Mouse (Mus musculus) retina, embryonic 14.5 days (tissue): ENCODE data around the gene Pfkp.
A peak's percentile ranks its signal among the peaks of the same experiment; 100 is the strongest.

ENCODE experiments used
- DNase-seq: peaks from one replicate; pipeline ENCODE4 v3.0.0-alpha.2; 2015; ENCODE audit warnings: low spot score

Pfkp gene

GRCm38 (mm10) chr13:6648669-6649233 lies at the start of gene Pfkp:
Gene Pfkp (minus strand): TSS chr13:6648777.
- peak; percentile 89 for DNase-seq

DNA sequence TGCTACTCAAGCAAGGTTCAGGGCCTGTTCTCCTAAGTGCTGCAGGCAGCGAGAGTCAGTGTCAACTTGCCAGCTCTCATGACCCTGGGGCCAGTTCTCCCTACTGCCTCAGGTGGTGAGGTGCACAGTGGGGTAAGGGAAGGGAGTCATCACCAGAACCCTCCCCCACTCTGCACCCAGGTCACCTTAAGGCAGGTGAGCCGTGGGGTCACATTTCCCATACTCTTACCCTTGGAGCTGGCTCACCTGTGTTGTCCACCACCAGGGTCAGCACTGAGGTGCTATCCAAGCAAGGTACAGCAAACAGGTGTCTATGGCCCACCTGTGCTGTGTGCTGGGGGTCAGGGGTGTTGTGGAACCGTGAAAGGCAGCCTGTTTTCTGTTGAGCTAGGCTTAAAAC lies 42.0 kb upstream of the Pfkp start:
- no peak for DNase-seq

DNA sequence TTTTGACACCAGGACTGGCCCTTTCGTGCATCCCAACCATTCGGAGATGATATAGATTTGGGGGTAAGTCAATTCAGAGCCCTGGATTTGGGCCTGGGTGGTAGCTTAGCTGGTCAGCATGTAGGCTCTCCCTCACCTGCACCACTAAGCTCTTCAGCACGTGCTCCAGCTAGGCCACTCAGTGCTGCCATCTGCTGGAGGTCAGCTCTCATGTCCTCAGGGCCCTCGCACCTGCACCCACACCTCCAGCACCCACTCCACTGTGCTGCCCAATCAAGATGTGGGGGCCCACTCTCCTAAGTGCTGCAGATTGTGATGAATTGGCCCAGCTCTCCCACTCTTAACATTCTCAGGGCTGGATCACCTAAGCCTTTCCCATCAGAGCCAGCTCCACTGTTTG lies 41.4 kb upstream of the Pfkp start:
- DNase-seq: peak; percentile 21

GRCm38 (mm10) chr13:6688790-6689433 lies 40.3 kb upstream of the Pfkp start:
- DNase-seq: peak; percentile 75

DNA sequence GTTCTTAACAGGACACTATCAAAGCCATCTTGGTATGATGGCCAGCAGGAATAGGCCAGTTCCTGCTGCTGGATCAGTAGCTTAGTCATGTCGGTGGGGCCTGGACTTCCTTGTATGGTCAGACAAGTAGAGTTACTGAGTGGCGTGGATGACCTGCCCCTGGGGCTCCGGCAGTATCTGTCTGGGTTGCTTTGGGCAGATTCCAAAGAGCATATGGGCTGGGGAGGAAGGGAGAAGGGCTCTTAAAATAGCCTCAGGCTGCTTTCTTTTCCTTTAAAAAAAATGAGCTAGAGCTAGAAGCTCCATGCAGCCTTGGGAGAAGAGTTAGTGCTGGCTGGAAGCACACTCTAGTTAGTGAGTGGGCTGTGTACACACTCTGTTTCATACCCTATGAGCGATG lies 18.3 kb upstream of the Pfkp start:
- DNase-seq: no peak

DNA sequence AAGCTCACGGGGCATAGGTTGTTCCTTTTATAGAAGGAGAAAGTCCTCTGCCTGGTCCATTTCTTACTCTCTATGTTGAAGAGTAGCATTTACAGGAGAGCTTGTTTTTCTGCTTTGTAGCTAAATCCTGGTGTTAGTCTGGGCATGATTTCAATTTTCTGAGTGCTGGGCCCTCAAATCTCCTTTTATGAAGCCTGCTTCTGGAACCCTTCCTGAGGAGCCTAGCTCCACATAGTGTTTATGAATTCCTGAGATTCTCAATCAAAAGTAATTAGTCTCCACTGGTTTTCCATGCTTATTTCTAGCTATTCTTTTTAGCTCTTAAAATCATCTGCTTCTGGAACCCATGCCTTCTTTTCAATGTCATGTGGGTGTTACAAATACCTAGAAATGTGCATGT lies 16.9 kb upstream of the Pfkp start:
- DNase-seq: no peak

DNA sequence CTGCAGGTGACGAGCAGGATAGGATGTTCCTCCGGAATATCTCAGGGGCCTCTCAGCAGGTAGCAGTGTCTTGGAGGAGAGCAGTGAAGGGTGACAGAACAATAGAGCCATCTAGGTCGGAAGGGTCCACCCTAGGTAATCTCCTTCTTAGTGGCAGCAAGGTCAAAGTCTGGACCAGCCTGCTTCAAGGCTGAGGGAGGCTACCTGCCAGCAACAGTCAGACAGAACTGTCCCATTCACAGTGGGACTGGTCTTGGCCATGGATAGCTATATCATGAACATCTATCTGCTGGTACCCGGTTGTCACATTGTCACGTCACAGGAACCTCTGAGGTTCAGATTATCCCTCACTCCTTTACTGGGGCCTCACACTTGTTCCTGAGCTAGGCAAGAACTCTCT lies 15.6 kb upstream of the Pfkp start:
- DNase-seq: no peak

DNA sequence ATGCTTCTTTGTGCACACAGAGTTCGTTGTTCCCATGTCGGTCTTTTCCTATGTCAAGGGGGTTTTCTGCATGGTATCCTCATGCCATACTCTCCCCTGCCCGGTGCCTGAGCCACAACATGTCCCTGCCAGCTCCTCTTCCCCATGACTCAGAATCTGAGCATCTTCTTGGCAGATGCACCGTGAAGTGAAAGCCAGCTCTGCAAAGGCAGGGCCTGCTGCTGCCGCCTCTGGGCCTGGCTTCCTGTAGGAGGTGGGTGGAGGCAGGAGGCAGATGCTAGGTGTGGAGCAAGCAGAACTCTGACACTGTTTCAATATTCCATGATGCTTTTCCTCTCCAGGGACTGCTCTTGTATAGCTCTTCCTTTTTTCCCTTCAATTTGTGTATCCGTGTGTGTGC lies 10.7 kb upstream of the Pfkp start:
- no peak for DNase-seq

DNA sequence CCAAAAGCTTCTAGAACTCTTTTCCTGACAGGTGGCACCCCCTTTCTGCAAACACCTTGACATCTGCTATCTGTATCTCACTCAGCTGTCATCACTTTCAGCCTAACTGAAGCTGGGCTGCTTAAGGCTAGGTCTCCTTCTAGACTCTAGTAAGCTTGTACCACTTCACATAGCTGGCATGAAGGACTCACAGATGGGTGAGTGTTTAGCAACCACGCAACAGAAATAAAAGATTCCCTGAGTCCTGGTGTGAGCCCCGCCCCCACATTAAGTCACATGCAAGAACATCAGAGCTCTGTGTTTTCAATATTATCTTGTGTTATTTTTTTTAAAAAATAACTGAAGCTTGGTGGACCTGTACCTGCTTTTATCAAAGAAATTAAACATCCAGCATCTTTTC lies 8.7 kb upstream of the Pfkp start:
- no peak for DNase-seq

GRCm38 (mm10) chr13:6649542-6649941 lies 965 bp upstream of the Pfkp start:
- DNase-seq: no peak

GRCm38 (mm10) chr13:6647992-6648668 lies 447 bp downstream of the Pfkp start:
- DNase-seq: peak; percentile 37

- peak; percentile 45 for DNase-seq
Measured at GRCm38 (mm10) chr13:6647067-6647991, 1.2 kb downstream of the Pfkp start.

DNA sequence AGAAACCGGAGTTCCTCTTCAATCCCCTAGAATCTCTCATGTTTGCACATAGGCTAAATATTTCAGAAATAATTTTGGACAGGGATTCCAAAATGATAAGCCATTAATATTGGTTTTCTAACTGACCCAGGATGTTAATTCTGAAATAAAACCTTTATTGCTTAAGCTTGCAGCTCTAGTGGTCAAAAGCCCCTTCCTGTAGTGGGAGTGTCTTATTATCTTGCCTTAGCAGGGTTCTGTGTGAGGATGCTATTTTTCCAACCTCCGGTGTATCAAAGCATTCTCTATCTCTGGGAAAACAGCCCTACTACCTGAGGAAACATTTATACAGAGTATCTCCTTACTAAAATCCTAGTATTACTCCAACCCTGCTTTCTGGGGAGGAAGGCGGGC lies 1.9 kb downstream of the Pfkp start:
- no peak for DNase-seq

GRCm38 (mm10) chr13:6646266-6646665 lies 2.3 kb downstream of the Pfkp start:
- DNase-seq: no peak

- no peak for DNase-seq
Measured at GRCm38 (mm10) chr13:6643968-6644367, 4.6 kb downstream of the Pfkp start.

- no peak for DNase-seq
Measured at GRCm38 (mm10) chr13:6643026-6643425, 5.6 kb downstream of the Pfkp start.

GRCm38 (mm10) chr13:6642453-6642852 lies 6.1 kb downstream of the Pfkp start:
- no peak for DNase-seq

GRCm38 (mm10) chr13:6641497-6641896 lies 7.1 kb downstream of the Pfkp start:
- no peak for DNase-seq

DNA sequence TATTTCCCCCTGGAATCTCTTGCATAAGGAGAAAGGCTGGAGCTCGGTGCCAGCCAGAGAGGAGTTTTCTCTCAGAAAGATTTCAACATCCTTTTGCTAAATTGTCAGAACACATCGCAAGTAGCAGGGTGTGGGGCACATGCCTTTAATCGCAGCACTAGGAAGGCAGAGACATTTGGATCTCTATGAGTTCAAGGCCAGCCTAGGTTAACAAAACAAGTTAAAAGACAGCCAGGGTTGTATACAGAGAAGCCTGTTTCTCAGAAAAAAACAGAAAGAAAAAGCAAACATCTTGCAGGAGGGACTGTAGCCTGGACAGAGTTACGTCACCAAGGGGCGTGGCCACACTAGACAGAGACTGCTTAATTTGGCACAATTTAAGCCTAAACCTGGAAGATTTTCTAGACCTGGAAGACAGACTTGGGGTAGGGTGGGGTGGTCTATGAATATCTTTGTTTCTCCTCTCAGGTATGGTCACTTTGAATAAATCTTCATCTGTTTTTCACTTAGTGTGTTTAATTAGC lies 9.0 kb downstream of the Pfkp start:
- no peak for DNase-seq

DNA sequence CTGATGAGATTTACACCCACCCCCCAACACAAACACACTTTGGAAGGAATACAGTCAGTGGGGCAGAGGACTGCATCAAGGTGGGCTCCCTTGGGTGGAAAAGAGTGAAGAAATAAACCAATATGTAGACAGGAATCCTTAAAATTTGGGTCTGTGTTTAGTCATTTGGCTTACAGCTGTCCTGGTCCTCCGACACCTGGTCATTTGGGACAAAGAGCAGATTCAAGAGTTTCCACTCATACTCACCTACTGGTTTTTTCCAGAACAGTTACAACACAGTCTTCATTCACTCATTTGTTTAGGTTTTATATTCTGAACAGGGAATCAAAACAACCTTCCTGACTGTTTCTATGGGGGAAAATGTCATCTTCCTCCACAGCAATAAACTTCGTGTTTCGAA lies 9.6 kb downstream of the Pfkp start:
- no peak for DNase-seq

GRCm38 (mm10) chr13:6638425-6638824 lies 10.2 kb downstream of the Pfkp start:
- no peak for DNase-seq

DNA sequence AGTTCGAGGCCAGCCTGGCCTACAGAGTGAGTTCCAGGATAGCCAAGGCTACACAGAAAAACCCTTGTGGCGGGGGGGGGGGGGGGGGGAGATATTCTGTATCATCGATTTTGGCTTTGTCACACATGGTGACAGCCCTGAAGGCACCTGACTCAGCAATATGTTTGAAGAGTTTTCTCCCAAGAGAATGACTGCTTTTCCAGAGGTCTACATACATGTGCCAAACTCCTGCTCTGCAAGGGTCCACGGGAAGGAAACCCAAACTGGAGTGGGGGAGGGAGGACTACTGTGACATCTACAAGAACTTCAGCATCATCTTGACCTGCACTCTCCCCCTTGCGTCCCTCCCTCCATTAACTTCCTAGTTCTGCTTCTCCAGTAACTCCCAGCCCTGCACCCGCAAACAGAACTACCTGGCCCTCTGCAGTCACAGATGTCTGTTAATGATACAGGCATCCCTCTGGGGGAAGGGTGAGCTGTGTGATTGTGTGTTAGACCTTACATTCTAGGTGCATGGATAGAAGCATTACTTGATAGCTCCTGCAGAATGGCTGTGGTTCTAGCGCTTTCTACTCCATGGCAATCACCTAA lies 10.9 kb downstream of the Pfkp start:
- no peak for DNase-seq
